Mouse (Mus musculus) naive thymus-derived CD4-positive, alpha-beta T cell, adult 2 months (primary cell): ENCODE measurements around the gene Slc9a5.
A peak's percentile ranks its signal among the peaks of the same experiment; 100 is the strongest.

Source experiments
- DNase-seq: peaks from one replicate; pipeline ENCODE4 v3.0.0-alpha.2; 2011; ENCODE audit warnings: low read depth

Gene Slc9a5

DNA sequence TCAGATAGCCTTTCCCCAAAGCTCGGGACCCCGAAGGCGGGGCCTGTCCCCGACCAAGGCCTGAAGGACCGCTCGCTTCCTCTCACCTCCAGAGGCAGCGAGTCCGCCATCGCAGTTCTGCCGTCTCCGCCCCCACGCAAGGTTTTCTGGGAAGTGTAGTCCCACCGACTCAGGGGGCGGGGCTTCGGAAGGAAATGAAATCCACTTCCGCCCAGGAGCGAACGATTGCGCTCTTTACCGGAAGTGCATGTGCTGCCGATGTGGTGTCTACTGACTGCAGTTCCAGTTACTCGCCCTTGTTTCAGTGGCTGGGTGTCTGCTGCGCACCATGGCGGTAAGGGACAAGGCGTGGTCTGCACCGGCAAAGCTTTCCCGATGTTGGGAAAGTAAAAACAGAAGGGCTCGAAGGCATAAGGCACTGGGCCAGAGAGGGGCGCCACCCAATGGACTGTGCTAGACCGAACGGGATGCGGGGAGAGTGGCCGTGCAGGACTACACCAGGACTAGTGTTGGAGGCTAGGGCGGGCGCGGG, 22.4 kb upstream of the Slc9a5 start, which contains the start of the genes Lrrc29 and Tmem208:
Lrrc29 (minus strand) TSS at position 138 of the 532 bp plus-strand sequence.
Tmem208 (plus strand) TSS at position 214 of the 532 bp plus-strand sequence.
- DNase-seq, result peak; percentile 97

DNA sequence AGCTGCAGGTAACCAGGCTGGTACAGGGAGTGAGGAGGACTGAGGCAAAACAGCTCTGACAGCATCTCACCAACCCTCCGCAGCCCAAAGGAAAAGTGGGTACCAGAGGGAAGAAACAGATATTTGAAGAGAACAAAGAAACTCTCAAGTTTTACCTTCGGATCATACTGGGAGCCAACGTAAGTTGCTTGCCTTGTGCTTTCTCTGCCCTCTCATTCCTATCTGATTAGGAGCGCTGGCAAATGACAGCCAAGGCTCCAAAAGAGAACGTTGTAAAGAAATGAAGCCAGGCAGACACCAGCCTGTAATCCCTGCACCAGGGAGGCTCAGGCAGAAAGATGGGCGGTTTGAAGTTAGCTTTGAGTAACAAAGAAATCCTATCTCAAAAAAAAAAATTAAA, 21.7 kb upstream of the Slc9a5 start:
- DNase-seq, result no peak

GRCm38 (mm10) chr8:105330325-105330724, 18.3 kb upstream of the Slc9a5 start:
- DNase-seq, result no peak

DNA sequence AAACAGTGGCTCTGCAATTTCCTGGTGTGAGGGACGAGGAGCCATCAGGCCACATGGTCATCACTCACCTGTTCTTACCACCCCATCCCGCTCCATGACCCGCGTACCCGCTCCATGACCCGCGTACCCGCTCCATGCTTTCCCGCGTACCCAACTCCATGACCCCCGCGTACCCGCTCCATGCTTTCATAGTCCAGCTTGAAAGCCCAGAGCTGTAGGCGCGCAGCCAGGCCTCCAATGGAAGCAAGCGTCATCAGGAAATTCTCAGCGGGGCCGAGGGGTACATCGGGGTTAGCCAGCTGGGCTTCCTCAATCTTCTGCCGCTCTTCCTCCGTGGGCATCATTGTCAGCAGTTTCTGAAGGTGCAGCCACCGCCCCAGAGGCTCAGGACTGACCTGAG, 17.2 kb upstream of the Slc9a5 start:
- DNase-seq, result no peak

GRCm38 (mm10) chr8:105331931-105332330, 16.7 kb upstream of the Slc9a5 start:
- no peak for DNase-seq

DNA sequence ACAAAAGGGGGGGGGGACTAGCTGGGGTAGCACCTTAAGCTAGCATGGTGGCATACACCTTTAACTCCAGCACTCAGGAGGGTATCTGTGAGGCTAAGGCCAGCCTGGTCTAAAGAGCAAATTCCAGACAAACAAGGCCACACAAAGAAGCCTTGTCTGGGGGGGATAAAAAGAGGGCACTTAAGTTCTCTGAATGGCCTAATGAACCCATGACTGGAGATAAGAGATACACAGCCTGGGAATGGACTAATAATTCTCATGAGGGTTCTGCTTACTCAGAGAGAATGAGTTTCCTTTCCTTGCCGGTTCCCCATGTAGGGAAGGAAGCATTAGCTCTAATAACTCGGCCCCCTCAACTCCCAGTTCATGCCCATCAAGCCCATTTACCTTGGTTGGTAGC, 16.1 kb upstream of the Slc9a5 start:
- DNase-seq, result no peak

DNA sequence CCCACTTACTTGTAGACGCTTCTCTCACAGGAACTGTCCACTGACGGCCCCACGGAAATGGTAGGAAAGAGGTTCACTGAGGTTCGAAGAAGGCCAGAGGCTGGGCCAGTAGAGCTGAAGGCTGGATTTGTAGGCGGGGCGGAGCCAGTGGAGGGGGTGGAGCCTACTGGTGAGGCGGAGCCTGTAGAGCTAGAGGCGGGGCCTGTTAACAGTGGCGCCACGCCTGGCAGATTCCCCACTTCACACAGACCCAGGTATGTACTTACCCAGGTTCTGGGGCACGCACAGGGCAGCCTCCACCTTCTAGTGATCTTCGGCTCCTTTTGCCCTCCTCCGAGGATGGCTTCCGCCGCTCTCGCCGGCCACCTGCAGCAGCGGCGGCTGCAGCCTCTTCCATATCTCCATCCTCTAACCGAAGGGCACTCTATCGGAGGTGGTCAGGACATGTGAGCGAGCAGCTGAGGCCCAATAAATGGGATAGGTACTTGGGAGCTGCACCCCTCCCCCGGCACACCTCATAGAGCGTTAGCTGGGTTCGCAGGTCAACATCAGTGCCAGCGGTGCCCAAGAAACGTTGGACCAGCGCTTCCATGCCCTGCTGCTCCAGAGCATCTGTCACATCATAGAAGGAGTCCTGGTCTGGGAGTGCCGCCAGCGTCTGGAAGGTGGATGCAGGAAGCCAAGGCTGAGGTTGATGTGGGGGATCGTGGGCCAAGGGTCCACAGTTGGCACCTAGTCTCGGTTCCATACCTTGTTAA, 12.1 kb upstream of the Slc9a5 start:
- DNase-seq, result no peak

GRCm38 (mm10) chr8:105338992-105339391, 9.7 kb upstream of the Slc9a5 start:
- no peak for DNase-seq

GRCm38 (mm10) chr8:105339886-105340635, 8.6 kb upstream of the Slc9a5 start:
- no peak for DNase-seq

DNA sequence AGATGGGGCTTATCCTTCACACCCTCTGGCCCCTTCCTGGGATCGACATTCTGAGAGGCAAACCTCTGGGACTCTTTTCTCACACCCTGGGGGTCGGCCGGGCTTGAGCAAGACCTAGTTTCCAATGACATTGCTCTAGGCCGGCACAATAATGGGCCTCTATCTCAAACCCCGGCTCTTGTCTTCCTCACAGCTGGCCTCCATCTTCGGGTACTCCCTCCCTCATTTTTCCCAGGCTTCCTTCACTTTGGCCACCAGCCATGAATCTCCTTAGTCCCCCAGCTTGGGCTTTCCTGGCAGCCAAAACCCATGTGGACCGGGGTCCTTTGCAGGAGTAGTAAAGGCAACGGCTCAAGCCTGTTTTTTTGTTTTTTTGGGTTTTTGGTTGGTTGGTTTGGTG, 7.2 kb upstream of the Slc9a5 start:
- DNase-seq, result no peak

DNA sequence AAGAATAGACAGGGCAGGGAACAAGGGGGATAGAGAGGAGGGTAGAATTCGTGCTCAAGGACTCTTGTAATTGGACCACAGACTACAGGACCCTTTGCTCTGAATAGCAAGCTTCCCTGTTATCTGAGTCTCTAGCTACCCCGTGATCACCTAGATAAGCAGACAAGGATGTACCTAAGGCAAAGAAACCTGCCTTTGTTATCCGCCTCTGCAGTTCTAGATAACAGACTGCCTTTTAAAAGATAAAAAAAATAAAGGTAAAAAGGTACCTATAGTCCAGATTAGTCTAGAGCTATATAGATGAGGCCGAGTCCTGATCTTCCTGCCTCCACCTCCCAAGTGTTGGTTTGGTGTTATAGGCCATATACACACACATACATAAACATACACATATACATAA, 5.9 kb upstream of the Slc9a5 start:
- no peak for DNase-seq

DNA sequence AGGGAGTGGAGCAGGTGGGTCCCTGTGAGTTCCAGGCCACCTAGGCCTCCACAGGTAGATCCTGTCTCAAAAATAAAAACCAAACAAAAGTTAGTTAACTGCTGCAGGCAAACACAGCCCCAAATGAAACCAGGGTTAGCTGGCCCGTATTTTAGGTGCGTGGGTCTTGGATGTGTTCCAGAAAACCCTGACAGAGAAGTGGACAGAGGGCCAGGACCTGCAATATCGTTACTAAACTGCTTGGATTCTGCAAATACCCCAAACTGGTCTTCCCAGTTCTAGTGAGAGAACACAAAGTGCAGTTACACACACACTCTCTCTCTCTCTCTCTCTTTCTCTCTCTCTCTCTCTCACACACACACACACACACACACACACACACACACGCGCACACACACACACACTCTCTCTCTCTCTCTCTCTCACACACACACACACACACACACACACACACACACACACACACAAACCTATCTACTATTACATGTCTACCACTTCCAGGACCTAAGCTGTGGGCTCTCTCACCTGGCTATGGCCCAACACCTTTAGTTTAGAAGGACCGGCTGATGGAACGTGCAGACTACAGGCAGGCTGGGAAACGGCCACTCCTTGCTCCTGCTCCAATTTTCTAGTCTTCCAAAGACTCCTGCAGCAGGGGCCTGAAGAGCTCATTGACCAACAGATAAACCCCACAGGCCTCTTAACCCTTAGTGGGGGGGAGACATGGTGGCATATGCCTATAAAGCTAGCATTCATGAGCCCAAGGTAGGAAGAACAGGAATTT, 4.7 kb upstream of the Slc9a5 start:
- no peak for DNase-seq

DNA sequence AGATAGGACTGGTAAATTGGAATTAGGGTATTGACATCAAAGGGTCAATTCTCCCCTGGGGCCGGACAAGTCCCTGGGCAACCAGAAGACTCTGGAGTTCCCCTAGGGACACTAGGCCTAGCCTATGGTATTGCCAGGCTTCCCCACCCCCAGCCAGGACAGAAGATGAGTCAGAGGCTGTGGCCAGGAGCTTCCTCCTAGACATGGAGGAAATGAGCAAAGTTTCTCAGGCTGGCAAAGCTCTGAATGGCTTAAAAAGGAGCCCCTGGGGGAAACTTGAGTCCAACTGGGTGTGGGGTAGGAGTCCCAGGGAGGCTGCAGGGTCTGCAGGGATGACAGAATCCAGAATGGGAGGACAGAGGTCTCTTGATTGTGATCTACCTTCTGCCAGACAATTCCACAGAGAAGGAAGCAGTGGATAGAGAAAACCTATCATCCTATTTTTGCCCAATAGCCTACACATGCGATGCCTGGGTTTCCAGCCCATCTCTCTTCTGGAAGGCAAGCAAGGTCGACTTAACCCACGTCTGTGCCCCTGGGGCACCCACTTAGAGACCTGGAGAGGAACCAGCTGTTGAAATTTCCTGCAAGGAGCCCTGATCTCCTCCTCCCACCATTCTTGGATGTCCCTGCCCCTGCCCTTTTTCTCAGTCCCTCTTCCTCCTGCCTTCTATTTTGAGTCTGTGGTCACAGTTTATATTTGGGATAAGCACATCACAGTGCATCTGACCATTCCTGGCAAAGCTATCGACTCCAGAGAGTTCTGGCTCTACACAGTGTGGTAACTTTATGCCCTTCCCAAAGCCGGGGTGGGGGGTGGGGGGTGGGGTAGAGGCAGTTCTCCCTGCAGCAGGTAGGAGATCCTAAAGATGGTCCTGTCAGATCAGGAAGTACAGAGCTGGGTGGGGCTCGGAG, 3.3 kb upstream of the Slc9a5 start:
- no peak for DNase-seq

DNA sequence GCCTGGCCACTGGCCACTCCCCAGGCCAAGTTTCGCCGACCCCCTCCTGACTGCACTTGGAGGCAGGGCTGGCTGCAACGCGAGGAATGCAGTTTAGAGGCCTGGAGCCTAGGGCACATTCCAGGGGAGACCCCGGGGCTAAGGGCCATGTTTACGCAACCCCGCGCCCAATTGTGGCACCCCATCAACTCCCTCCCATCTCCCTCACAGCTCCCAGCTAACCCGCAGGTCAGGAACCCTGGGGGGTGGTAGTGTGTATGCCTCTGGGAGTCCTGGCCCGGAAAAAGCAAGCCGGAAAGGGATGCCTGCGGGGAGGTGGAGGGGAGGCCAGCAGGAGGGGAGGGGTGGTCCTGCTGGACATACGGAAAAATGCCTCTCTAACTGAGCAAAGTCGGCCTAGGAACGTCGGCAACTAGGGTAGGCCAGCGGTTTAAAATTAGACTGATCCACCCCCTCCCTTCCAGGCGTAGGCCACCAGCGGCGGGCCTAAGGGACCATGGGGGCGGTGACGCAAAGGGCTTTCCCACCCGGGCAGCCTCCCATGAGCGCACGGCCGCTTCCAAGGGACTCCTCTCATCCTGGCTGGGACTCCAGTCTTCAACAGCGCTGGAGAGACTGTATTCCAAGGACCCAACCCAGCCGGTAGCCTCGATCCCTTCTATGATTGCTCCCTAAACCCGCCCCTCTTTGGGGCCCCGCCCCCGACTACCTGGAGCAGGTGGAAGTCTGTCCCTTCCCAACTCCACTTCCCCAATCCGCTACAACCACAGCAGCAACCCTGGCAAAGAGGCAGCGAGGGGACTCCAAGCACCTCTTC, 1.8 kb upstream of the Slc9a5 start:
- DNase-seq, result peak; percentile 16

- peak; percentile 89 for DNase-seq
Observed at GRCm38 (mm10) chr8:105347428-105348221, 1.0 kb upstream of the Slc9a5 start, which contains the start of gene Fhod1. TSS of gene Fhod1 (minus strand) at chr8:105347953.

DNA sequence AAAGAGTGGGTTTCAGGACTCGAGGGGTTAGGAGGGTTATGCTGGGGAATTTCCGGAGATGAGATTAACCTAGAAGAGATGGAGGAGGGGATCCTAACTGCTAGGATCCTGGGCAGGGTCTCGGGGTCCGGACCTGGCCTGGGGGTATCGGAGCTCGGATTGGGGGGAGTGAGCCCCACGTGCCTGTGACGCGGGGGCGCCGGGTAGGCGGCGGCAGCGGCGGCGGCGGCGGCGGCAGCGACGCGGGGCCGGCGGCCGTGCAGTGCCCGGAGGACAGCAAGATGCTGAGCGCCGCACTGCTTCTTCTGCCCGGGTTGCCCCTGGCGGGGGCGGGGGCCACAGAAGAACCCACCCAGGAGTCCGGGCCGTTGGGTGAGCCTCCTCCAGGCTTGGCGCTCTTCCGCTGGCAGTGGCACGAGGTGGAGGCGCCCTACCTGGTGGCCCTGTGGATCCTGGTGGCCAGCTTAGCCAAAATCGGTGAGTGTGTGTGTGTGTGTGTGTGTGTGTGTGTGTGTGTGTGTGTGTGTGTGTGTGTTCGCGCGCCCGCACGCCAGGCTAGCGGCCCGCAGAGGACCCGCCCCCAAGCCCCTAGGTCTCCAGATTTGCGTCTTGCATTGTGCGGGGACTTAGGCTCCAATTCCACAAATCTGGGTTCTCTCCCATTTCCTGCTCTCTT, 591 bp downstream of the Slc9a5 start:
- peak; percentile 41 for DNase-seq

GRCm38 (mm10) chr8:105350186-105350585, 1.5 kb downstream of the Slc9a5 start:
- no peak for DNase-seq

DNA sequence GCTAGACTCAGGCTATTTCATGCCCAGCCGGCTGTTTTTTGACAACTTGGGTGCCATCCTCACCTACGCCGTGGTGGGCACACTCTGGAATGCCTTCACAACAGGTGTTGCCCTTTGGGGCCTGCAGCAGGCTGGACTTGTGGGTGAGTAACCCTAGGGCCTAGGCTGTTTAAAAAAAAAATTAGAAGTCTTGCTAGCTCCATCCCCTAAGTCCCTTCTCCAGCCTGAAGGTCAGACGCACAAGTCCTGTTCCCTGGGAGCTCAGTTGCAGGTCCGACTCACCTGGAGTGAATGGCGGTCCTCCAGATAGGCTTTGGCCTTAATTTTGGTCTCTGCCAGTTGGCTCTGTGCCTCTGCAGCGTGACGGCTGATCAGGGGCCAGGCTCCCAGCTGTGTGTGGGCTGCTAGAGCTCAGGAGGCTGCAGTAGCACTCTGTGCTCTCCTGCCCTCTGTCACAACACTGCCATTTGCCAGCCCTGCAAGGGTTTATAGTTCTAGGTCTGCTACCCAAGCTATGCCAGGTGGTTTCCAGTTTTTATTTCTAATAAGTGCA, 5.0 kb downstream of the Slc9a5 start:
- no peak for DNase-seq

GRCm38 (mm10) chr8:105354549-105354948, 5.9 kb downstream of the Slc9a5 start:
- DNase-seq, result no peak
